Mouse (Mus musculus): Measurements from ENCODE around the gene Gm32802.
"Not testable (repeated sequence)": the region's sequence is repeated elsewhere in the genome, so short reads cannot be mapped to it uniquely, and the experiment has no call there.

Gm32802 gene

GRCm38 (mm10) chr10:118258388-118258787, at the start of gene Gm32802:
TSS of gene Gm32802 (plus strand) at chr10:118258688.
- not testable (repeated sequence) for DNase-seq (ENCODE audit: low read depth in 2 of 2, low spot score in 2 of 2)

DNA sequence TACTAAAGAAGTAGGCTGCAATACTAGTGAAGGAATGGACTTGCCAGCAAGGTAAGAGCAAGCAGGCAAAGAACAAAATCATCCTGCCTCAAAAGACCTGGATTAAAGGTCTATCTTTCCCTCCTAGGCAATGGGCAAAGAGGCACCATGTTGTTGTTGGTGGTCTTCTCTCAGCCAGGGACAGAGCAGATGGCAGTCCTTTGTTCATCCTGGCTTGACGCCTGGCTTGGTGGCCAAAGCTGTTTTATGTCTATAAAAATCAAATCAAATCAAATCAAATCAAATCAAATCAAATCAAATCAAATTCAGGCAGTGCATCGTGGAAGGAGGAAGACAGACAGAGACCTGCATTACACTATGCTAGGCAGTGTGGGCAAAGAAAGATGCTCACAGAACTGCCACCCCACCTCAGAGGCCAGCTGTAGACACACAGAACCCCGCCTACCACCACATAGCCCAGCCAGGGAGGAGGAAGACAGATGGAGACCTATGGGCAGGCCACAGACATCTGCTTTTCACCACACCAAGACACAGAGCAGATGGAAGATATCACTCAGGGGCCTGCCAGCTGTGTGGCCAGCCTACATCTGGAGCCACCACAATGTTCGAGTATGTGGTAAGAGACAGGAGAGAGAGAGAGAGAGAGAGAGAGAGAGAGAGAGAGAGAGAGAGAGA, 42.6 kb upstream of the Gm32802 start:
- DNase-seq (ENCODE audit: low read depth in 2 of 2, low spot score in 2 of 2): not testable (repeated sequence)

- not testable (repeated sequence) for DNase-seq (ENCODE audit: low read depth in 2 of 2, low spot score in 2 of 2)
These were observed 30.9 kb upstream of the Gm32802 start for GRCm38 (mm10) chr10:118227629-118228028.

- not testable (repeated sequence) for DNase-seq (ENCODE audit: low read depth in 2 of 2, low spot score in 2 of 2)
These were observed 25.9 kb upstream of the Gm32802 start for GRCm38 (mm10) chr10:118232607-118233006.

GRCm38 (mm10) chr10:118240680-118241079, 17.8 kb upstream of the Gm32802 start, which contains the start of gene Gm32717:
TSS of gene Gm32717 (minus strand) at chr10:118240780.
- DNase-seq (ENCODE audit: low read depth in 2 of 2, low spot score in 2 of 2): not testable (repeated sequence)

DNA sequence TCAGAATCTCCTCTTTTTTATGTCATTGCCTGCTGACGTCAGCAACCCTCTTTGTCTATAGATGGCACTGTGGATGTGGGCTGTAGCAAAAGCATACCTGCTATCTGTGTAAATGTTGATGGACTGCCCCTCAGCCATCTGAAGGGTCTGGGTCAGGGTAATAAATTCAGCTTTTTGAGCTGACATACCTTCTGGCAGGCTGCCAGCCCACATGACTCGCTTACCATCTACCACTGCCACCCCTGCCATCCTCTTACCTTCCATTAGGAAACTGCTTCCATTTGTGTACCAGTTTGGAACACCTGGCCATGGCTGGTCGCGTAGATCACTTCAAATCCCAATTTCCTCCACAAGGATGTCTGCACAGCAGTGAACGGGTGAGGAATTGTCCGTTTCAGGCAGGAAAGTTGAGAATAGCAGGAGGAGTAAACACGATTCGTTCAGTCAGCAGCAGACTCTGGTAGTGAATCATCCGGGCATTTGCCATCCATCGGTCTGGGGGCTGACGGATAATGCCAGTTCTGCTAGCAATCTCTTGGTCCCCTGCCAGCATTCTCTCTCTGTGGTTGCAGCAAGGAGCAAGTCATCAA, 9.4 kb upstream of the Gm32802 start:
- DNase-seq (ENCODE audit: low read depth in 2 of 2, low spot score in 2 of 2): peak in 1 of 2 experiments; percentile 0

- peak in 1 of 2 experiments; percentile 0 for DNase-seq (ENCODE audit: low read depth in 2 of 2, low spot score in 2 of 2)
These were observed 7.6 kb upstream of the Gm32802 start for GRCm38 (mm10) chr10:118250852-118251295.

GRCm38 (mm10) chr10:118268812-118269211, 10.3 kb downstream of the Gm32802 start:
- not testable (repeated sequence) for DNase-seq (ENCODE audit: low read depth in 2 of 2, low spot score in 2 of 2)

- not testable (repeated sequence) for DNase-seq (ENCODE audit: low read depth in 2 of 2, low spot score in 2 of 2)
These were observed 12.9 kb downstream of the Gm32802 start for GRCm38 (mm10) chr10:118271416-118271815.

DNA sequence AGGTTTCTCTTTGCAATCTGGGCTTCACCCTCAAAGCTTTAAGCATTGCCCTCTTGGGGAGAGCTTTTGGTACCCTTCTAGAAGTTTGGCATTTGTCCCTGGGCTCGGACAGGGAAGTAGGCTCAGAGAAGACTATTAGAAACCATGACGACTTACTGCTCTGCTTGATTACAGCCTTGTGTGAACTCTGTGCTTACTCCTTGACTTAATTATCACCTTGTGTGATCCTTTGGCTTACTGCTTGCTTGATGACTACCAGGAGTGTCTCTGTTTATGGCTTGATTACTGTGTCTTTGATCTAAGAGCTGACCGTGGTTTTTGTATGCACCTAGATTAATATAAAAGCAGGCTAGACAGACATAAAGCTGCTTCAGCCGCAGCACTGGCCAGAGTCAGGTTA, 19.6 kb downstream of the Gm32802 start:
- DNase-seq (ENCODE audit: low read depth in 2 of 2, low spot score in 2 of 2): not testable (repeated sequence)

GRCm38 (mm10) chr10:118282565-118282964, 24.1 kb downstream of the Gm32802 start:
- DNase-seq (ENCODE audit: low read depth in 2 of 2, low spot score in 2 of 2): not testable (repeated sequence)

- DNase-seq (ENCODE audit: low read depth in 2 of 2, low spot score in 2 of 2): not testable (repeated sequence)
These were observed 24.5 kb downstream of the Gm32802 start for GRCm38 (mm10) chr10:118283016-118283415.

DNA sequence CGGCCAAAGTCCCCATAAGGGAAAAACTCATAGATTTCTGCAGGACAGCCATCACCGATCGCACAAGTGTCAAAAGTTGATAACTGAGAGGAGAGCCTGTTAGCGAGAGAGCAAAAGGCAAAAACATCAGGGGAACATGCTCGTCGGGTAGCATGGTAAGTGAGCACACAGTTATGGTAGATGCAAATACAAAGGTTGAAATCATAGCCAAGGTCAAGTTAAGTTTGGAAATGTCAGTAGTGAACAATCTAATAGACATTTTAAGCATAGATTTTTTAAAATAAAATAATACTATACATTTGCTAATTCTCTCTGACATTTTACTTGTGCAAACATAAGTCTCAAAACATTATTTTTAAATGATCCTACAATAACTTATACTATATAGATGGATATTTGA, 36.5 kb downstream of the Gm32802 start, which contains the start of gene Iltifb:
Iltifb (minus strand) TSS at position 101 of the 400 bp plus-strand sequence.
- no peak for DNase-seq (ENCODE audit: low read depth in 2 of 2, low spot score in 2 of 2)

- DNase-seq (ENCODE audit: low read depth in 2 of 2, low spot score in 2 of 2): not testable (repeated sequence)
These were observed 43.6 kb downstream of the Gm32802 start for GRCm38 (mm10) chr10:118302133-118302532.

Measured in CD8-positive naive resting alpha-beta T cell, adult 2 months (primary cell).